Mouse (Mus musculus): ENCODE measurements around the gene Synpo2.

DNA sequence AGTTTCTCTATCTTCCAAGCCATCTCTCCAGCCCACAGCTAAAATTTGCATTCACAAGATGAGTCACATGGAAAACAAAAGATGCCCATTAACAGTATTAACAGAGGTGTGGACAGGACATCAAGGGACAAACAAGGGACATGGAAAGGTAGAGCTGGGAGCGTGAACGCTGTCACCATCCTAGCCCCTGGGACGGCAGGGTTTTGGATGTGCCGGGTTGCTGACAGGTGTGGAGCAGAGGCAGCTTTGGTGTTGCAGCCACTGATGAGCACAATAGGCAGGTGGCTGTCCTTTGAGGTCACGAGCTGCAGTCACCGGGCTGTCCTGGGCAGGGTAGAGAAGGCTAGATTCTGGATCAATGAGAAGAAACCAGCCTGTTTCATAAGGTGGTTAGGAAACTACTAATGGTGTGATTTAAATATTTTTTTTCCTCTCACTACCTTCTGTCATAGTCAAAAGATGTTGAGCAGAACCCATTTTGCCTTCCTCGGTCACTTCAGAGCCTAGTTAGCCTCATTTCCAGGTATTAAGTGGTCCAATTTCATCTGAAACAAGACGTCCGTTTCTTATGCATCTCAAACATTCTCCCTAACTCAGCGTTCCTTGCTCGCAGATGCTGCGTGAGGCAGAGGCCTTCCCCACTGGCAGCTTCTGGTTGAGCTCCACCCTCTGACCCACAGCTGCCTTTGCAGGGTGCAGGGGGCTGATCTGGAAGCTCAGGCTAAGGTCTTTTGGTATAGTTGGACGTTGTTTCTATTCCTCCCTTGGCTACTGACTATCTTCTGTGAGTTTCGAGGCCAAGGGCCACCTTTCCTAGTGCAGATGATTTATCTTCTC, 105.4 kb downstream of the Synpo2 start:
- TF ChIP-seq EP300 (IDR thresholded peaks at IDR 0.05; ENCODE audit: low read depth) (no peak), CTCF (IDR thresholded peaks at IDR 0.05; ENCODE audit: low read depth) (no peak)

Data from heart, postnatal 0 days (tissue).